16 mouse cellular contexts compared by ENCODE assay signal in genomic region chr4:156252140-156252539, GRCm38 (mm10). TPM values are rescaled to one million over a fixed set of nuclear protein-coding genes. Genes with fewer than 3 reads are reported as not detected.
DNase-seq lines count a peak whose midpoint lies in the region; ATAC-seq and TF ChIP-seq lines count a peak whose summit lies in the region.
"Had no signal": no experiment of that assay in that cellular context is flagged by ENCODE, and none has a peak within 500 bp of the region (broad histone marks: within the 10 kb centered on the region; RNA-seq: fewer than 3 reads in every experiment).

No protein-coding gene starts in this region.

- H3K9me3 ChIP-seq in midbrain, embryonic 10.5 days (replicated peaks), result no peaks in the 10 kb centered on the region
- H3K9me3 ChIP-seq in midbrain, postnatal 0 days (ENCODE audit: low read length), result no peaks in the 10 kb centered on the region
- no peaks in the 10 kb centered on the region for H3K9me3 ChIP-seq in hindbrain, embryonic 12.5 days (replicated peaks)
- H3K9me3 ChIP-seq in liver, embryonic 15.5 days (replicated peaks), result no peaks in the 10 kb centered on the region
- no peaks in the 10 kb centered on the region for H3K9me3 ChIP-seq in midbrain, embryonic 16.5 days (replicated peaks; ENCODE audit: control insufficient read depth, low read length, poor library complexity, severe bottlenecking)
- H3K9me3 ChIP-seq: embryonic facial prominence, embryonic 15.5 days had no signal

- peaks cover 30% of the 10 kb centered on the region for H3K36me3 ChIP-seq in midbrain, embryonic 10.5 days
- H3K36me3 ChIP-seq in midbrain, postnatal 0 days (ENCODE audit: insufficient read depth, low read length), result peaks cover 19% of the 10 kb centered on the region
- peaks cover 23% of the 10 kb centered on the region for H3K36me3 ChIP-seq in hindbrain, embryonic 12.5 days
- H3K36me3 ChIP-seq in liver, embryonic 15.5 days (replicated peaks), result peaks cover 50% of the 10 kb centered on the region
- H3K36me3 ChIP-seq in midbrain, embryonic 16.5 days (ENCODE audit: control insufficient read depth, insufficient read depth, low read length), result peaks cover 11% of the 10 kb centered on the region

- 0 out of 2 replicates have a peak overlapping the region, but pooled peaks have one; percentile 46 for H3K27ac ChIP-seq in midbrain, embryonic 10.5 days (replicated peaks)
- no peak overlapping the region for H3K27ac ChIP-seq in midbrain, postnatal 0 days (ENCODE audit: low read depth, low read length)
- peak overlapping the region; percentile 67 for H3K27ac ChIP-seq in hindbrain, embryonic 12.5 days
- H3K27ac ChIP-seq in liver, embryonic 15.5 days (replicated peaks), result peak overlapping the region; percentile 96
- peak overlapping the region; percentile 54 for H3K27ac ChIP-seq in midbrain, embryonic 16.5 days (ENCODE audit: low read length)
- H3K27ac ChIP-seq: embryonic facial prominence, embryonic 15.5 days; macrophage; stomach, postnatal 0 days had no signal

- 37% methylated on average over 7 of the region's 7 CpGs for WGBS in midbrain, embryonic 10.5 days
- 35% methylated on average over 7 of the region's 7 CpGs for WGBS in midbrain, postnatal 0 days
- WGBS in hindbrain, embryonic 12.5 days, result 29% methylated on average over 7 of the region's 7 CpGs
- 19% methylated on average over 7 of the region's 7 CpGs for WGBS in liver, embryonic 15.5 days (ENCODE audit: insufficient replicate concordance)
- WGBS in midbrain, embryonic 16.5 days, result 26% methylated on average over 7 of the region's 7 CpGs

- no peak for DNase-seq in midbrain, embryonic 10.5 days (ENCODE audit: low spot score)
- DNase-seq in midbrain, postnatal 0 days (ENCODE audit: low spot score), result no peak
- no peak for DNase-seq in adrenal gland, adult 18-20 months (ENCODE audit: low spot score in 2 of 2)
- DNase-seq in cerebellum, postnatal 25 days, result no peak
- DNase-seq: cerebellum, adult 11-12 months; forebrain, postnatal 0 days; kidney, adult 8-10 months; lung, adult 18-20 months; spleen, adult 18-20 months had no signal

- H3K4me1 ChIP-seq in midbrain, embryonic 10.5 days, result peaks cover 27% of the 10 kb centered on the region
- peaks cover 6% of the 10 kb centered on the region; the same call in 1 of the 2 replicates for H3K4me1 ChIP-seq in midbrain, postnatal 0 days (ENCODE audit: insufficient read depth, low read length)
- H3K4me1 ChIP-seq in hindbrain, embryonic 12.5 days, result peaks cover 28% of the 10 kb centered on the region
- peaks cover 65% of the 10 kb centered on the region for H3K4me1 ChIP-seq in liver, embryonic 15.5 days (replicated peaks)
- peaks cover 14% of the 10 kb centered on the region; the same call in 1 of the 2 replicates for H3K4me1 ChIP-seq in midbrain, embryonic 16.5 days (ENCODE audit: control insufficient read depth, insufficient read depth, low read length)

- no peak overlapping the region for H3K9ac ChIP-seq in midbrain, postnatal 0 days (replicated peaks; ENCODE audit: low read length, poor library complexity, severe bottlenecking)
- H3K9ac ChIP-seq in hindbrain, embryonic 12.5 days, result no peak overlapping the region
- peak overlapping the region; percentile 60 for H3K9ac ChIP-seq in liver, embryonic 15.5 days
- no peak overlapping the region for H3K9ac ChIP-seq in midbrain, embryonic 16.5 days (ENCODE audit: low read depth, low read length)
- H3K9ac ChIP-seq: embryonic facial prominence, embryonic 15.5 days; forebrain, postnatal 0 days had no signal

- no peak overlapping the region for H3K4me2 ChIP-seq in midbrain, postnatal 0 days (ENCODE audit: low read depth, low read length, poor library complexity, severe bottlenecking)
- no peak overlapping the region for H3K4me2 ChIP-seq in hindbrain, embryonic 12.5 days (replicated peaks)
- H3K4me2 ChIP-seq in liver, embryonic 15.5 days, result peak overlapping the region; percentile 69
- H3K4me2 ChIP-seq in midbrain, embryonic 16.5 days (ENCODE audit: low read length), result no peak overlapping the region
- H3K4me2 ChIP-seq: embryonic facial prominence, embryonic 15.5 days had no signal

- TF ChIP-seq CTCF in midbrain, postnatal 0 days (IDR thresholded peaks at IDR 0.05), result no peak

- no peak for ATAC-seq in midbrain, postnatal 0 days (ENCODE audit: low FRiP score)
- no peak for ATAC-seq in hindbrain, embryonic 12.5 days (ENCODE audit: low FRiP score)
- peak; percentile 40 for ATAC-seq in liver, embryonic 15.5 days (ENCODE audit: insufficient read depth)
- 0 out of 2 replicates have a peak, but pooled peaks have one; percentile 9 for ATAC-seq in midbrain, embryonic 16.5 days
- ATAC-seq: forebrain, postnatal 0 days had no signal

- no peak overlapping the region; the same call in 1 of the 2 replicates for H3K4me3 ChIP-seq in midbrain, embryonic 10.5 days
- H3K4me3 ChIP-seq in midbrain, postnatal 0 days (ENCODE audit: low read depth, low read length), result no peak overlapping the region
- no peak overlapping the region for H3K4me3 ChIP-seq in hindbrain, embryonic 12.5 days
- peak overlapping the region; percentile 42 for H3K4me3 ChIP-seq in liver, embryonic 15.5 days (replicated peaks)
- H3K4me3 ChIP-seq in midbrain, embryonic 16.5 days (ENCODE audit: low read depth, low read length), result no peak overlapping the region
- H3K4me3 ChIP-seq: embryonic facial prominence, embryonic 15.5 days had no signal

- peaks cover 46% of the 10 kb centered on the region for H3K27me3 ChIP-seq in midbrain, embryonic 10.5 days (ENCODE audit: low read depth, poor library complexity, severe bottlenecking)
- H3K27me3 ChIP-seq in midbrain, postnatal 0 days (ENCODE audit: insufficient read depth, low read length), result no peaks in the 10 kb centered on the region
- peaks cover 33% of the 10 kb centered on the region for H3K27me3 ChIP-seq in hindbrain, embryonic 12.5 days
- H3K27me3 ChIP-seq in liver, embryonic 15.5 days, result peaks cover 16% of the 10 kb centered on the region
- peaks cover 6% of the 10 kb centered on the region; the same call in 1 of the 2 replicates for H3K27me3 ChIP-seq in midbrain, embryonic 16.5 days (ENCODE audit: control insufficient read depth, insufficient read depth, low read depth, low read length)

RNA-seq across cellular contexts. Expression of gene Samd11, which starts 3.3 kb away (rescaled TPM):
- 2.2 and 2.8 TPM in 2 replicates for polyA plus RNA-seq in midbrain, embryonic 10.5 days (2016; fragmentation: Nextera tagmentation; extraction: Ambion mirVana)
- 8.9 and 9.1 TPM in 2 replicates for total RNA-seq in midbrain, postnatal 0 days (2014; rRNA removed)
- polyA plus RNA-seq in midbrain, postnatal 0 days (2015; fragmentation: Nextera tagmentation; extraction: Ambion mirVana), result 3.2 and 3.5 TPM in 2 replicates
- polyA plus RNA-seq in hindbrain, embryonic 12.5 days (2016; fragmentation: Nextera tagmentation; extraction: Ambion mirVana), result 3.0 and 3.9 TPM in 2 replicates
- 37.0 and 42.2 TPM in 2 replicates for polyA plus RNA-seq in liver, embryonic 15.5 days (2015; fragmentation: Nextera tagmentation; extraction: Ambion mirVana)
- polyA plus RNA-seq in midbrain, embryonic 16.5 days (2015; fragmentation: Nextera tagmentation; extraction: Ambion mirVana), result 4.4 and 4.9 TPM in 2 replicates
- total RNA-seq in adrenal gland, adult 18-20 months (2021), result 1 to 10 TPM; 1.1 to 1.6 TPM
- total RNA-seq: gastrocnemius, adult 8-10 months had no signal

RNA-seq across cellular contexts. Expression of gene Noc2l, which starts 16.3 kb away (rescaled TPM):
- polyA plus RNA-seq in midbrain, embryonic 10.5 days (2016; fragmentation: Nextera tagmentation; extraction: Ambion mirVana), result 96.8 and 109 TPM in 2 replicates
- total RNA-seq in midbrain, postnatal 0 days (2014; rRNA removed), result 75.7 and 81.3 TPM in 2 replicates
- polyA plus RNA-seq in midbrain, postnatal 0 days (2015; fragmentation: Nextera tagmentation; extraction: Ambion mirVana), result 42.6 and 47.1 TPM in 2 replicates
- polyA plus RNA-seq in hindbrain, embryonic 12.5 days (2016; fragmentation: Nextera tagmentation; extraction: Ambion mirVana), result 71.1 and 76.7 TPM in 2 replicates
- polyA plus RNA-seq in liver, embryonic 15.5 days (2015; fragmentation: Nextera tagmentation; extraction: Ambion mirVana), result 44.5 and 47.2 TPM in 2 replicates
- polyA plus RNA-seq in midbrain, embryonic 16.5 days (2015; fragmentation: Nextera tagmentation; extraction: Ambion mirVana), result 48.6 and 50.9 TPM in 2 replicates
- total RNA-seq in adrenal gland, adult 18-20 months (2021), result 10 to 100 TPM; 40.2 to 44.0 TPM

RNA-seq across cellular contexts. Expression of gene Plekhn1, which starts 17.5 kb away (rescaled TPM):
- 23.2 and 24.4 TPM in 2 replicates for polyA plus RNA-seq in midbrain, embryonic 10.5 days (2016; fragmentation: Nextera tagmentation; extraction: Ambion mirVana)
- total RNA-seq in midbrain, postnatal 0 days (2014; rRNA removed), result 46.6 and 46.7 TPM in 2 replicates
- 18.7 and 19.3 TPM in 2 replicates for polyA plus RNA-seq in midbrain, postnatal 0 days (2015; fragmentation: Nextera tagmentation; extraction: Ambion mirVana)
- polyA plus RNA-seq in hindbrain, embryonic 12.5 days (2016; fragmentation: Nextera tagmentation; extraction: Ambion mirVana), result 29.0 and 30.5 TPM in 2 replicates
- polyA plus RNA-seq in liver, embryonic 15.5 days (2015; fragmentation: Nextera tagmentation; extraction: Ambion mirVana), result 4.0 and 4.8 TPM in 2 replicates
- 26.8 and 26.9 TPM in 2 replicates for polyA plus RNA-seq in midbrain, embryonic 16.5 days (2015; fragmentation: Nextera tagmentation; extraction: Ambion mirVana)
- 10 to 100 TPM; 19.7 to 19.8 TPM for total RNA-seq in adrenal gland, adult 18-20 months (2021)

RNA-seq across cellular contexts. Expression of gene Perm1, which starts 36.5 kb away (rescaled TPM):
- 1.1 and 1.3 TPM in 2 replicates for polyA plus RNA-seq in midbrain, embryonic 10.5 days (2016; fragmentation: Nextera tagmentation; extraction: Ambion mirVana)
- total RNA-seq in midbrain, postnatal 0 days (2014; rRNA removed), result 1.9 and 2.0 TPM in 2 replicates
- polyA plus RNA-seq in midbrain, postnatal 0 days (2015; fragmentation: Nextera tagmentation; extraction: Ambion mirVana), result 1.4 and 1.7 TPM in 2 replicates
- 2.3 and 2.6 TPM in 2 replicates for polyA plus RNA-seq in hindbrain, embryonic 12.5 days (2016; fragmentation: Nextera tagmentation; extraction: Ambion mirVana)
- polyA plus RNA-seq in liver, embryonic 15.5 days (2015; fragmentation: Nextera tagmentation; extraction: Ambion mirVana), result 0.20 and 0.32 TPM in 2 replicates
- polyA plus RNA-seq in midbrain, embryonic 16.5 days (2015; fragmentation: Nextera tagmentation; extraction: Ambion mirVana), result 2.0 and 2.7 TPM in 2 replicates
- 1 to 10 TPM; 5.8 to 7.4 TPM for total RNA-seq in adrenal gland, adult 18-20 months (2021)

RNA-seq across cellular contexts. Expression of gene AW011738, which starts 49.0 kb away (rescaled TPM):
- 5.1 and 6.5 TPM in 2 replicates for polyA plus RNA-seq in midbrain, embryonic 10.5 days (2016; fragmentation: Nextera tagmentation; extraction: Ambion mirVana)
- total RNA-seq in midbrain, postnatal 0 days (2014; rRNA removed), result 7.5 and 8.2 TPM in 2 replicates
- 3.5 and 3.7 TPM in 2 replicates for polyA plus RNA-seq in midbrain, postnatal 0 days (2015; fragmentation: Nextera tagmentation; extraction: Ambion mirVana)
- polyA plus RNA-seq in hindbrain, embryonic 12.5 days (2016; fragmentation: Nextera tagmentation; extraction: Ambion mirVana), result 7.0 and 7.6 TPM in 2 replicates
- 1.1 and 1.3 TPM in 2 replicates for polyA plus RNA-seq in liver, embryonic 15.5 days (2015; fragmentation: Nextera tagmentation; extraction: Ambion mirVana)
- 3.7 and 4.2 TPM in 2 replicates for polyA plus RNA-seq in midbrain, embryonic 16.5 days (2015; fragmentation: Nextera tagmentation; extraction: Ambion mirVana)
- 1 to 10 TPM; 3.3 to 4.7 TPM for total RNA-seq in adrenal gland, adult 18-20 months (2021)

Comparison
In these comparisons a context has a peak if more than half of its experiments do, and no peak if none do; other contexts are left out.
1. ATAC-seq: peak in liver, embryonic 15.5 days (single experiment) and midbrain, embryonic 16.5 days (single experiment); none in midbrain, postnatal 0 days (single experiment) and hindbrain, embryonic 12.5 days (single experiment).